Mouse (Mus musculus) stomach, adult 2 months (tissue): ENCODE results near the gene Adamts5. TPM values are rescaled to one million over a fixed set of nuclear protein-coding genes. Genes with fewer than 3 reads are reported as not detected.

Source experiments
- polyA plus RNA-seq: library from polyadenylated mRNA; depleted of rRNA; stranded (reverse); fragments of >200 nt; gene quantifications from 2 replicates; pipeline ENCODE4 v1.2.3, GENCODE M21; 2012; rRNA removed

The Adamts5 gene
- 0.30 and 0.31 TPM in 2 replicates for polyA plus RNA-seq

DNA sequence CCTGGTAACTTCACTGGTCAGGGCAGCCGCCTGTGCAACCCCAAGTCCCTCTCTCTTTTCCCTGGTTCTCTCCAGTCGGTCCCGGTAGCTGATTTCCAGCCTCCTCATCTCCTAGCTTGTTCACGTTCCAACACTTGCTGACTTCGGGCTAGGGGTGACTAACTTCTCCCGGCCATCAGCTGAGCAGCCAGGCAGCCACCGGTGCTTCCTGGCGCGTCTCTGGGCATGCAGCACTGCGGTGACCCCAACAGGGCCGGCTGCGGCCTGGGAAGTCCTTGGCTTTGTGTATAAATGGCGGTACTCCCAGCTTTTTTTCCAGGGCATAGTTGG lies at the start of gene Adamts5:
Adamts5 (minus strand) TSS at position 248 of the 330 bp plus-strand sequence.

Other genes with a start within 250 kb of the Adamts5 start
- 2.1 and 4.9 TPM in 2 replicates for gene Adamts1, start 98.7 kb downstream of the Adamts5 start, polyA plus RNA-seq